Mouse (Mus musculus): Measurements from ENCODE around the gene E2f3. TPM values are rescaled to one million over a fixed set of nuclear protein-coding genes. Genes with fewer than 3 reads are reported as not detected.

The E2f3 gene
- 10 to 100 TPM; 15.9 to 18.4 TPM for total RNA-seq (2021)

GRCm38 (mm10) chr13:29985855-29986755, at the start of gene E2f3:
E2f3 (minus strand) TSS chr13:29986063.
- DNase-seq: peak; percentile 99

GRCm38 (mm10) chr13:30034540-30034939, 48.7 kb upstream of the E2f3 start:
- DNase-seq: no peak

- DNase-seq: peak; percentile 30
Observed at GRCm38 (mm10) chr13:30031684-30032335, 45.9 kb upstream of the E2f3 start.

- DNase-seq: no peak
Observed at GRCm38 (mm10) chr13:30027841-30028240, 42.0 kb upstream of the E2f3 start.

- DNase-seq: no peak
Observed at GRCm38 (mm10) chr13:30022487-30022886, 36.6 kb upstream of the E2f3 start.

GRCm38 (mm10) chr13:30018573-30018972, 32.7 kb upstream of the E2f3 start:
- no peak for DNase-seq

- no peak for DNase-seq
Observed at GRCm38 (mm10) chr13:30017611-30018010, 31.7 kb upstream of the E2f3 start.

- no peak for DNase-seq
Observed at GRCm38 (mm10) chr13:30014576-30014975, 28.7 kb upstream of the E2f3 start.

GRCm38 (mm10) chr13:30012226-30012625, 26.4 kb upstream of the E2f3 start:
- DNase-seq: no peak

GRCm38 (mm10) chr13:30008738-30009137, 22.9 kb upstream of the E2f3 start:
- DNase-seq: no peak

GRCm38 (mm10) chr13:30005422-30005821, 19.6 kb upstream of the E2f3 start:
- DNase-seq: no peak

GRCm38 (mm10) chr13:30004849-30005248, 19.0 kb upstream of the E2f3 start:
- DNase-seq: no peak

GRCm38 (mm10) chr13:30003169-30003568, 17.3 kb upstream of the E2f3 start:
- no peak for DNase-seq

GRCm38 (mm10) chr13:30001041-30001440, 15.2 kb upstream of the E2f3 start:
- no peak for DNase-seq

- DNase-seq: no peak
Observed at GRCm38 (mm10) chr13:29987956-29988355, 2.1 kb upstream of the E2f3 start.

GRCm38 (mm10) chr13:29986756-29987120, 875 bp upstream of the E2f3 start:
- DNase-seq: peak; percentile 17

GRCm38 (mm10) chr13:29985101-29985854, 585 bp downstream of the E2f3 start:
- peak; percentile 46 for DNase-seq

- peak; percentile 89 for DNase-seq
Observed at GRCm38 (mm10) chr13:29984286-29985100, 1.4 kb downstream of the E2f3 start.

GRCm38 (mm10) chr13:29983523-29984191, 2.2 kb downstream of the E2f3 start:
- DNase-seq: peak; percentile 47

- peak; percentile 35 for DNase-seq
Observed at GRCm38 (mm10) chr13:29983037-29983436, 2.8 kb downstream of the E2f3 start.

- DNase-seq: no peak
Observed at GRCm38 (mm10) chr13:29982400-29982799, 3.5 kb downstream of the E2f3 start.

Data from heart, postnatal 4 days (tissue).